Mouse (Mus musculus) left cerebral cortex, postnatal 10 days (tissue): ENCODE data around the gene Ppp2r1b. TPM values are rescaled to one million over a fixed set of nuclear protein-coding genes. Genes with fewer than 3 reads are reported as not detected.
A peak's percentile ranks its signal among the peaks of the same experiment; 100 is the strongest.

Experiments used
- DNase-seq, 2 experiments: peaks; one replicate each; pipeline ENCODE4 v3.0.0; 2021 to 2022; ENCODE audit warnings: low spot score in 2 of 2, mixed read lengths in 1 of 2; ENCODE audit errors: extremely low spot score in 1 of 2
- intact Hi-C: fragments of 180-260 bp; cut with DNase I; formaldehyde crosslinking; loops from one replicate; pipeline ENCODE4 v1.15.1; 2025
- total RNA-seq, 2 experiments: library from RNA; stranded (reverse); gene quantifications; 2 replicates each; pipeline ENCODE4 v1.2.3; 2021

The Ppp2r1b gene
- total RNA-seq, 2 experiments from 2014 or later, result 21.1 to 23.2 TPM

GRCm38 (mm10) chr9:50857082-50857641 lies 12.1 kb downstream of the Ppp2r1b start:
- DNase-seq, result peak in 1 of 2 experiments; percentile 70
- intact Hi-C loops, result loop anchor here (2.0 to 10.0 kb wide), 2 partner anchors 152 to 438 kb away; partner anchors contain the start of gene Sik2

GRCm38 (mm10) chr9:50858681-50859080 lies 13.6 kb downstream of the Ppp2r1b start:
- no peak for DNase-seq
- intact Hi-C loops, result loop anchor here (10.0 kb wide), 1 partner anchor 436 kb away; no protein-coding TSS in a partner anchor

- intact Hi-C loops, result no loop called here
- no peak for DNase-seq
Observed at GRCm38 (mm10) chr9:50861119-50861839, 16.2 kb downstream of the Ppp2r1b start.

- intact Hi-C loops, result no loop called here
Observed at GRCm38 (mm10) chr9:50863824-50864223, 18.7 kb downstream of the Ppp2r1b start.

GRCm38 (mm10) chr9:50864877-50865276 lies 19.8 kb downstream of the Ppp2r1b start:
- intact Hi-C loops, result no loop called here
- no peak for DNase-seq

More at GRCm38 (mm10) chr9:50863824-50864223, 18.7 kb downstream of the Ppp2r1b start:
- DNase-seq, result no peak

GRCm38 (mm10) chr9:50865803-50866202 lies 20.7 kb downstream of the Ppp2r1b start:
- intact Hi-C loops, result no loop called here
- DNase-seq, result no peak

- DNase-seq, result no peak
- intact Hi-C loops, result no loop called here
Observed at GRCm38 (mm10) chr9:50867015-50867414, 21.9 kb downstream of the Ppp2r1b start.

- DNase-seq, result no peak
- intact Hi-C loops, result no loop called here
Observed at GRCm38 (mm10) chr9:50868182-50868581, 23.1 kb downstream of the Ppp2r1b start.

GRCm38 (mm10) chr9:50873210-50873609 lies 28.1 kb downstream of the Ppp2r1b start:
- intact Hi-C loops, result no loop called here
- no peak for DNase-seq

GRCm38 (mm10) chr9:50874031-50874430 lies 28.9 kb downstream of the Ppp2r1b start:
- intact Hi-C loops, result no loop called here
- no peak for DNase-seq

- intact Hi-C loops, result no loop called here
- DNase-seq, result no peak
Observed at GRCm38 (mm10) chr9:50875470-50875869, 30.4 kb downstream of the Ppp2r1b start.

- no peak for DNase-seq
- intact Hi-C loops, result no loop called here
Observed at GRCm38 (mm10) chr9:50876287-50876686, 31.2 kb downstream of the Ppp2r1b start.

- intact Hi-C loops, result no loop called here
- DNase-seq, result no peak
Observed at GRCm38 (mm10) chr9:50877431-50877830, 32.3 kb downstream of the Ppp2r1b start.

- DNase-seq, result no peak
- intact Hi-C loops, result no loop called here
Observed at GRCm38 (mm10) chr9:50882183-50882582, 37.1 kb downstream of the Ppp2r1b start.

- intact Hi-C loops, result no loop called here
- DNase-seq, result no peak
Observed at GRCm38 (mm10) chr9:50884093-50884492, 39.0 kb downstream of the Ppp2r1b start.

- intact Hi-C loops, result no loop called here
Observed at GRCm38 (mm10) chr9:50884741-50885599, 39.9 kb downstream of the Ppp2r1b start.

GRCm38 (mm10) chr9:50885600-50885987 lies 40.5 kb downstream of the Ppp2r1b start:
- intact Hi-C loops, result no loop called here
- no peak for DNase-seq

More at GRCm38 (mm10) chr9:50884741-50885599, 39.9 kb downstream of the Ppp2r1b start:
- DNase-seq, result peak; percentile 44 to 60

GRCm38 (mm10) chr9:50886870-50887269 lies 41.8 kb downstream of the Ppp2r1b start:
- intact Hi-C loops, result no loop called here
- DNase-seq, result no peak

- intact Hi-C loops, result no loop called here
- DNase-seq, result no peak
Observed at GRCm38 (mm10) chr9:50887351-50887750, 42.2 kb downstream of the Ppp2r1b start.
